Mouse (Mus musculus) cortical plate, adult 2 months (tissue): ENCODE measurements around the gene Zbtb38. TPM values are rescaled to one million over a fixed set of nuclear protein-coding genes. Genes with fewer than 3 reads are reported as not detected.

Source experiments
- H3K27ac ChIP-seq: fragments of 200-500 bp; 2 replicates; pipeline ENCODE4 v1.5.1; 2012; ENCODE audit warnings: low read length, control low read depth, inconsistent platforms; ENCODE audit not compliant: insufficient read depth
- H3K4me1 ChIP-seq: fragments of 200-500 bp; 2 replicates; pipeline ENCODE4 v1.6.1; 2011; ENCODE audit warnings: low read length; ENCODE audit not compliant: control insufficient read depth, insufficient read depth
- H3K4me3 ChIP-seq: fragments of 200-500 bp; 2 replicates; pipeline ENCODE4 v1.5.1; 2011; ENCODE audit warnings: mild to moderate bottlenecking, low read length, control low read depth; ENCODE audit not compliant: insufficient read depth
- CTCF ChIP-seq: fragments of 200-500 bp; IDR thresholded peaks from 2 replicates; pipeline ENCODE4 v1.5.1; 2011; ENCODE audit warnings: mild to moderate bottlenecking, control low read depth, low read length; ENCODE audit not compliant: insufficient read depth; ENCODE audit errors: extremely low read depth
- POLR2A ChIP-seq: fragments of 200-500 bp; IDR thresholded peaks from 2 replicates; pipeline ENCODE4 v1.6.1; 2011; ENCODE audit warnings: mild to moderate bottlenecking, low read length, control low read depth; ENCODE audit not compliant: insufficient read depth; ENCODE audit errors: extremely low read depth
- polyA plus RNA-seq: library from polyadenylated mRNA; depleted of rRNA; stranded (reverse); fragments of >200 nt; gene quantifications from 2 replicates; pipeline ENCODE4 v1.2.3, GENCODE M21; 2012; rRNA removed

The Zbtb38 gene
- polyA plus RNA-seq, 1 experiment, result 19.1 TPM

GRCm38 (mm10) chr9:96635176-96635575, 117.5 kb downstream of the Zbtb38 start:
- TF ChIP-seq CTCF (no peak), POLR2A (no peak)
- Histone ChIP-seq H3K4me3 (no peak overlapping the region), H3K4me1 (no peaks in the 10 kb centered on the region), H3K27ac (no peak overlapping the region)

GRCm38 (mm10) chr9:96633771-96634170, 118.9 kb downstream of the Zbtb38 start:
- TF ChIP-seq CTCF (no peak), POLR2A (no peak)
- Histone ChIP-seq H3K4me1 (no peaks in the 10 kb centered on the region), H3K27ac (no peak overlapping the region), H3K4me3 (no peak overlapping the region)

Other genes starting within 250 kb of the Zbtb38 start
- gene Gm28729, start 227.6 kb downstream of the Zbtb38 start, polyA plus RNA-seq, result 0.13 and 0.19 TPM in 2 replicates
- gene Rasa2, start 121.2 kb downstream of the Zbtb38 start, polyA plus RNA-seq, result 10.1 and 10.7 TPM in 2 replicates
- gene Pxylp1, start 139.8 kb upstream of the Zbtb38 start, polyA plus RNA-seq, result 10.9 and 11.8 TPM in 2 replicates